Mouse (Mus musculus) heart, embryonic 11.5 days (tissue): ENCODE results near the gene Rmi2. TPM values are rescaled to one million over a fixed set of nuclear protein-coding genes. Genes with fewer than 3 reads are reported as not detected.

Experiments
- ATAC-seq: fragments of 200-750 bp; cut with Nextera tagmentation; replicated peaks from 2 replicates; pipeline ENCODE4 v1.8.0; 2017; ENCODE audit warnings: moderate library complexity; ENCODE audit not compliant: insufficient number of reproducible peaks, low FRiP score, low TSS enrichment
- H3K27ac ChIP-seq: fragments of 300-500 bp; sonication (generic); 2 replicates; pipeline ENCODE4 v1.5.1; 2014; ENCODE audit warnings: mild to moderate bottlenecking, low read depth, low read length
- H3K27me3 ChIP-seq: fragments of 300-500 bp; sonication (generic); 2 replicates; pipeline ENCODE4 v1.6.1; 2014; ENCODE audit warnings: mild to moderate bottlenecking, low read length, mixed read lengths; ENCODE audit not compliant: control insufficient read depth, insufficient read depth
- H3K36me3 ChIP-seq: fragments of 300-500 bp; sonication (generic); 2 replicates; pipeline ENCODE4 v1.6.1; 2014; ENCODE audit warnings: mild to moderate bottlenecking, low read length, moderate library complexity, mixed read lengths; ENCODE audit not compliant: control insufficient read depth, insufficient read depth
- H3K4me1 ChIP-seq: fragments of 300-500 bp; sonication (generic); 2 replicates; pipeline ENCODE4 v1.6.1; 2014; ENCODE audit warnings: low read length; ENCODE audit not compliant: control insufficient read depth, insufficient read depth
- H3K4me2 ChIP-seq: fragments of 300-500 bp; sonication (generic); 2 replicates; pipeline ENCODE4 v1.6.1; 2014; ENCODE audit warnings: mild to moderate bottlenecking, moderate library complexity
- H3K4me3 ChIP-seq: fragments of 300-500 bp; sonication (generic); 2 replicates; pipeline ENCODE4 v1.5.1; 2014; ENCODE audit warnings: low read depth, low read length
- H3K9ac ChIP-seq: fragments of 300-500 bp; sonication (generic); 2 replicates; pipeline ENCODE4 v1.6.1; 2014; ENCODE audit warnings: mild to moderate bottlenecking, low read depth, low read length, moderate library complexity
- H3K9me3 ChIP-seq: fragments of 300-500 bp; sonication (generic); replicated peaks from 2 replicates; pipeline ENCODE4 v1.6.1; 2016; ENCODE audit warnings: low read length; ENCODE audit not compliant: control insufficient read depth
- WGBS: fragments of 180-500 bp; shearing (Covaris S2); extraction: QIAGEN DNeasy Blood & Tissue Kit; methylation state at CpG from one replicate; pipeline ENCODE4 v1.1.7; 2014; ENCODE audit not compliant: insufficient replicate concordance; 5-methylcytosine and 5-hydroxymethylcytosine counted together
- polyA plus RNA-seq: library from polyadenylated mRNA; unstranded; fragments of >200 nt; fragmentation: Nextera tagmentation; extraction: Ambion mirVana; gene quantifications from 2 replicates; pipeline ENCODE4 v1.2.1, GENCODE M21; 2014

Rmi2 gene
- polyA plus RNA-seq, 1 experiment from 2014 or later: 2.9 TPM

GRCm38 (mm10) chr16:10837250-10837649 is 2.4 kb downstream of the Rmi2 start:
- Histone ChIP-seq H3K4me1 (peaks cover 27% of the 10 kb centered on the region), H3K9me3 (no peaks in the 10 kb centered on the region), H3K9ac (no peak overlapping the region), H3K27me3 (no peaks in the 10 kb centered on the region), H3K4me3 (no peak overlapping the region), H3K27ac (no peak overlapping the region), H3K4me2 (no peak overlapping the region), H3K36me3 (no peaks in the 10 kb centered on the region)
- 79% methylated on average over 3 of the region's 3 CpGs for WGBS
- ATAC-seq: no peak

DNA sequence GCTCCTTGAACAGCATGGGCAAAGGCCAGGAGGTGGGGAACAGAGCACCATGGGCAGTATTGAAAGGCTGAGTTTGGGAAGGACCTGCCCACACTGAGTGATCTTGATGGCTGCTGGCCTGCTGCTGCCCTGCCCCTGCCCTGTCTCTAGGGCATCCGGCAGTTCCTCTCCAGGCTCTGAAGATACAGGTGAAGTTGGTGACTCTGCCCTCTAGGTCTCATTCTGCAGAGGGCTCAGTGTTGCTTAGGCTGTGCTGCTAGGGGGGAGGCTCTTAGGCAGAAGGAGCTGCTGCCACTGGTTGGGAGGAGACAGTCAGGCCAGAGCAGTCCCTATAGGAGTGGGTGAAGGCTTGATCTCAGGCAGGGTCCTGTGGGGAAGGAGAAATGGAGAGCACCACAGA is 3.0 kb downstream of the Rmi2 start:
- H3K27me3 ChIP-seq: no peaks in the 10 kb centered on the region
- H3K9me3 ChIP-seq: no peaks in the 10 kb centered on the region
- no peak for ATAC-seq
- 86% methylated on average over 1 of the region's 1 CpGs for WGBS
- peak overlapping the region; percentile 49; the same call in 1 of the 2 replicates for H3K9ac ChIP-seq
- H3K4me1 ChIP-seq: peaks cover 27% of the 10 kb centered on the region
- H3K4me3 ChIP-seq: no peak overlapping the region
- H3K36me3 ChIP-seq: no peaks in the 10 kb centered on the region
- peak overlapping the region; percentile 81 for H3K27ac ChIP-seq
- peak overlapping the region; percentile 19; the same call in 1 of the 2 replicates for H3K4me2 ChIP-seq

DNA sequence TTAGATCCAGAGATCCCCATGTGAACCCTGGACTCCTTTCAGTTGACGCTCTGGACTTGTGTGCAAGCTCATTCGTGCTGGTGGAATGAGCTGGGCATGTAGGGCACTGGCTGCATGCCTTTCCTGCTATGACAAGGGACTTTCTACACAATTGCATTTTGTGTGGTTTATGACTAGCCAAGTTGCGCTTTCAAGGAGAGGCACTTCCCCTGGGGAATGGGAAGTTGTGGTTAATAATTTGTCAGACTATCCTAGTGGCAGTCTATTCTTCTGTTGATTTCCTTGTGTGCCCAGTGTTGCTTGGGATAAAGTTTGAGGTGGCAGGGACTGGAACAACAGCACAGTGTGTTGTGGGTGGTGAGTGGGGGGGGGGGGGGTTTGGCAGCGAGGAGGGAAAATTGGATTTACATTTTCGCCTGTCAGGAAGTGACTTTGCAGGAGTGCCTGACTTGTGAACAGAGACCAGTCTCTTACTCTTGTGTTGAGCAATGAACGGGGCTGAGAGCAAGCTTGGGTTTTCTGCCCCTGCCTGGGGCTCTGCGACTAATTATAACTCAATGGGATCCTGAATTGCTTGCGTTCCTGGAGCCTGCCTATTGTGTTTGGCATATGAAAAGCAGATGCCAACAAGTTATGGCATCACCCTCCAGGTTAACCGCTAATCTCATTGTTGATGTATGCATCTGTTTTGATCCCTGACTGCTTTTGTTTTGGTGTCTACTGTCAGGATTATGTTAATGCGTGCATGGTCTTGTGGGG is 3.8 kb downstream of the Rmi2 start:
- Histone ChIP-seq H3K27ac (peak overlapping the region; percentile 81), H3K9ac (peak overlapping the region; percentile 49; the same call in 1 of the 2 replicates), H3K36me3 (no peaks in the 10 kb centered on the region), H3K4me1 (peaks cover 32% of the 10 kb centered on the region), H3K27me3 (no peaks in the 10 kb centered on the region), H3K4me3 (no peak overlapping the region), H3K9me3 (no peaks in the 10 kb centered on the region), H3K4me2 (peak overlapping the region; percentile 19)
- no peak for ATAC-seq
- 43% methylated on average over 10 of the region's 10 CpGs for WGBS

DNA sequence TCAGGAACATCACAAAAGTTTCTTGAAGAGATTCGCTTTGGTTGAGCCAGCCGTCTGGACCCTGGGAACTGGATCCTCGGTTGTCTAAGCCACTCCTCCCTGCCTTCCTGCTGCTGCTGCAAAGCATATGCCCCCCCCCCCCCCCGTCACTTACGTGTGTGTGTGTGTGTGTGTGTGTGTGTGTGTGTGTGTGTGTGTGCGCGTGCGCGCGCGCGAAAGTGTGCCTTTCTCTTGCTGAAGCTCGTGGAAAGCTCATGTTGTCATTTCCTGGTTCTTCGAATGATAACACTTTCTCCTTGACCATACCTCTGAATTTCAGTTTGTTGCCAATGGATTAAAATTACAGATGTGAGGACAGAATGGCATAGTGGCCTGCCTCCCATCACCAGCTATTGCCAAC is 5.2 kb downstream of the Rmi2 start:
- H3K4me2 ChIP-seq: no peak overlapping the region
- no peaks in the 10 kb centered on the region for H3K9me3 ChIP-seq
- H3K9ac ChIP-seq: no peak overlapping the region
- no peaks in the 10 kb centered on the region for H3K27me3 ChIP-seq
- H3K4me1 ChIP-seq: peaks cover 35% of the 10 kb centered on the region
- H3K4me3 ChIP-seq: no peak overlapping the region
- no peaks in the 10 kb centered on the region for H3K36me3 ChIP-seq
- H3K27ac ChIP-seq: no peak overlapping the region
- 82% methylated on average over 12 of the region's 14 CpGs for WGBS
- no peak for ATAC-seq

- no peak for ATAC-seq
- Histone ChIP-seq H3K9me3 (no peaks in the 10 kb centered on the region), H3K27me3 (no peaks in the 10 kb centered on the region), H3K4me2 (no peak overlapping the region), H3K36me3 (no peaks in the 10 kb centered on the region), H3K27ac (no peak overlapping the region), H3K4me3 (no peak overlapping the region), H3K4me1 (peaks cover 37% of the 10 kb centered on the region), H3K9ac (no peak overlapping the region)
- WGBS: 77% methylated on average over 4 of the region's 4 CpGs
Measured at GRCm38 (mm10) chr16:10842282-10842855, 7.5 kb downstream of the Rmi2 start.

DNA sequence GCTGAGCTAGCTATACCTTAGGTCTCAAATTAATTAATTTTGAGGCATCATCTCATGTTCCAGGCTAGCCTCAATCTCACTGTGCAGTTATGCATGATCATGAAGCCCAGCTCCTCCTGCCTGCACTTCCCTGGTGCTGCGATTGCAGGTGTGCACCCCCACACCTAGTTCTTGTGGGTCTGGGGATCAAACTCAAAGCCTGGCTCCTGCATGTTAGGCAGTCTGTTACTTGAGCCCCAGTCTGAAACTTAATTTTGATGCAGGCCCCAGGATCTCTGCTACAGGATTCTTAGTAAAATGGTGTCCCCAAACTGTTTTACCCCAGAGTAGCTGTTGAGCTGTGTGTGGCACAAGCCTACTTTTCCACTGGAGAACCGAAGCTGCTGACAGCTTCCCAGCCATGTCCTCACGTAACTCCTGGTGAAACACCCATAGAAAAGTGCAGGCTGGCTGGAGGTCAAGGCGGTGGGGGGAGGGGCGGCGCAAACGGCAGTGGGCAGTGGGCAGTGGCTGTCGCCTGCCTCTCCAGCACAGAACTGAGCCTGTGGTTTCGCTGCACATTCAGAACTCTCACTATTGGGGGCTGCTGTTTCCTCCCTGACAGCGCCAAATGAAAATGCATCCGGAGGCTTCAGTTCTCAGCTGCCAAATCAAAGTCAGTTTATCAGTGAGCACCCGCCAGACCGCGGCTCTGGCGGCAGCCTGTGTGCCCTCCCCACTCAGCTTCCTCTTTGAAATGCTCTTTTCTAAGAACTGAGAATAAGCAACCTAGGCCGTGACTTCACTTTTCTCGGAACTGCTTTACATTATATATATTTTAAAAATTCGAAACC is 8.8 kb downstream of the Rmi2 start:
- peak overlapping the region; percentile 54 for H3K4me2 ChIP-seq
- ATAC-seq: peak; percentile 47; the same call in 1 of the 2 replicates
- peak overlapping the region; percentile 47 for H3K9ac ChIP-seq
- WGBS: 9% methylated on average over 18 of the region's 18 CpGs
- H3K36me3 ChIP-seq: no peaks in the 10 kb centered on the region
- H3K27ac ChIP-seq: peak overlapping the region; percentile 54
- H3K27me3 ChIP-seq: no peaks in the 10 kb centered on the region
- H3K9me3 ChIP-seq: no peaks in the 10 kb centered on the region
- H3K4me1 ChIP-seq: peaks cover 25% of the 10 kb centered on the region
- peak overlapping the region; percentile 26 for H3K4me3 ChIP-seq

DNA sequence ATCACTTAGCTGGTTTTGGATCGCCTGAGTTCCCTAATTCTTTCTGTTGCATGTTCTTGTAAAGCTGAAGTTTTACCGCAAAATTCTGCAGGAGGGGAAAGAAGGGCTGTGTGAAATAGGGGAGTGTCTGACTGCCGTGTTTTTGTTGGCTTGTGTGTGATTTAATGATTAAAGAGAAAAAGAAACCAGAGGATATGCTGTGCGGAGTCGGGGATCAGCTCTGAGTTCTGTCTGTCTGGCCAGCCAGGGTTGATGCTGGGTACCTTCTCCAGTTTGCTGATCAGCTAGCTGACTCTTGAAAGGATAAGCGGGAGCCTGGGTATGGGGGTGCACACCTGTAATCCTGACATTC is 9.4 kb downstream of the Rmi2 start:
- no peak for ATAC-seq
- Histone ChIP-seq H3K27ac (peak overlapping the region; percentile 54), H3K4me2 (peak overlapping the region; percentile 54), H3K4me3 (no peak overlapping the region), H3K27me3 (no peaks in the 10 kb centered on the region), H3K36me3 (no peaks in the 10 kb centered on the region), H3K4me1 (peaks cover 20% of the 10 kb centered on the region), H3K9me3 (no peaks in the 10 kb centered on the region), H3K9ac (peak overlapping the region; percentile 24; the same call in 1 of the 2 replicates)
- WGBS: 39% methylated on average over 6 of the region's 6 CpGs

DNA sequence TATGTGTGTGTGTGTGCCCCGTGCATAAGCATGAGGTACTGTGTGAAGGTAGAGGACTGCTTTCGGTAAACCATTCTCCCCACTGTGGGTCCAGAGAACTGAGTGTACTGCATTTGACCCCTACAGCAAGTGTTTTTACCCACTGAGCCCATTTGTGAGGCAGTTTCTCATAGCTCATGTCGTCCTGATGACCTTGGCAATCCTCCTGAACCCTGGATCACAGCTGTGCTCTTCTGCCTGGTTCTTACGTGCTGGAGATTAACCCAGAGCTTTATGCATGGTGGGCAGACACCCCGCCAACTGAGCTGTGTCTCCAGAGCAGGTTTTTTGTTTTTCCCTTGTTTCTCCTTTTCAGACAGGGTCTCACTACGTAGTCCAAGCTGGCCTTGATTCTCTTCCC is 11.1 kb downstream of the Rmi2 start:
- H3K36me3 ChIP-seq: no peaks in the 10 kb centered on the region
- 0 out of 2 replicates have a peak overlapping the region, but pooled peaks have one; percentile 4 for H3K27ac ChIP-seq
- WGBS: 77% methylated on average over 6 of the region's 6 CpGs
- no peak for ATAC-seq
- H3K27me3 ChIP-seq: no peaks in the 10 kb centered on the region
- no peaks in the 10 kb centered on the region for H3K9me3 ChIP-seq
- H3K4me3 ChIP-seq: no peak overlapping the region
- H3K4me2 ChIP-seq: no peak overlapping the region
- H3K4me1 ChIP-seq: peaks cover 14% of the 10 kb centered on the region
- H3K9ac ChIP-seq: no peak overlapping the region
